Mouse (Mus musculus): Measurements from ENCODE around the gene Esr1. TPM values are rescaled to one million over a fixed set of nuclear protein-coding genes. Genes with fewer than 3 reads are reported as not detected.

Esr1 gene
- polyA plus RNA-seq, 1 experiment from 2014 or later = 0.05 TPM

GRCm38 (mm10) chr10:4900324-4900723 is 288.9 kb downstream of the Esr1 start:
- Histone ChIP-seq H3K36me3 (replicated peaks) (no peaks in the 10 kb centered on the region), H3K27me3 (no peaks in the 10 kb centered on the region), H3K4me3 (replicated peaks) (no peak overlapping the region), H3K27ac (no peak overlapping the region), H3K9me3 (no peaks in the 10 kb centered on the region), H3K4me2 (no peak overlapping the region), H3K4me1 (no peaks in the 10 kb centered on the region), H3K9ac (no peak overlapping the region)
- 86% methylated on average over 7 of the region's 7 CpGs for WGBS
- no peak for ATAC-seq (ENCODE audit: low FRiP score)

- Histone ChIP-seq H3K9ac (no peak overlapping the region), H3K27me3 (no peaks in the 10 kb centered on the region), H3K36me3 (replicated peaks) (no peaks in the 10 kb centered on the region), H3K4me3 (replicated peaks) (no peak overlapping the region), H3K27ac (no peak overlapping the region), H3K9me3 (no peaks in the 10 kb centered on the region), H3K4me1 (no peaks in the 10 kb centered on the region), H3K4me2 (no peak overlapping the region)
- ATAC-seq (ENCODE audit: low FRiP score) = no peak
- 87% methylated on average over 2 of the region's 2 CpGs for WGBS
Measured at GRCm38 (mm10) chr10:4909271-4909670, 297.9 kb downstream of the Esr1 start.

DNA sequence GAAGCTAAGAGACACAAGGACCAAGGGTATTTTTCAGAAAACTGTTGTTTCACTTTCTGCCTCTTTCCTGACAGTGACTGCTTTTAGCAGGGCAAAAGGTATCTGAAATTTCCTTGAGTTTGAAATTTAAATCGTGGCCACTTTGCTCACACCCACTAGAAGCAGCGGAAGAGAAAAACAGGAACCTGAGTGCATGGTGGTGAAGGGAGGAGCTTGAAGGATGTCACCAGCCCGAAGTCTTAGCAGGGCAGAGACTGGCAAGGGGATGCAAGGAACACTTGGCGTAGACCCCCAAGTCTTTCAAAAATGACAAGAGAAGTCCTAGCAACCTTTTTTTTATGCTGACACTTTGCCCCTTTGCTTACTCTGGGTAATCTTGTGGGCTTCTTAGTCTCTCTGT is 299.1 kb downstream of the Esr1 start:
- no peak for ATAC-seq (ENCODE audit: low FRiP score)
- Histone ChIP-seq H3K27ac (no peak overlapping the region), H3K27me3 (no peaks in the 10 kb centered on the region), H3K36me3 (replicated peaks) (no peaks in the 10 kb centered on the region), H3K9me3 (no peaks in the 10 kb centered on the region), H3K4me3 (replicated peaks) (no peak overlapping the region), H3K4me2 (no peak overlapping the region), H3K4me1 (no peaks in the 10 kb centered on the region), H3K9ac (no peak overlapping the region)
- 92% methylated on average over 4 of the region's 4 CpGs for WGBS

DNA sequence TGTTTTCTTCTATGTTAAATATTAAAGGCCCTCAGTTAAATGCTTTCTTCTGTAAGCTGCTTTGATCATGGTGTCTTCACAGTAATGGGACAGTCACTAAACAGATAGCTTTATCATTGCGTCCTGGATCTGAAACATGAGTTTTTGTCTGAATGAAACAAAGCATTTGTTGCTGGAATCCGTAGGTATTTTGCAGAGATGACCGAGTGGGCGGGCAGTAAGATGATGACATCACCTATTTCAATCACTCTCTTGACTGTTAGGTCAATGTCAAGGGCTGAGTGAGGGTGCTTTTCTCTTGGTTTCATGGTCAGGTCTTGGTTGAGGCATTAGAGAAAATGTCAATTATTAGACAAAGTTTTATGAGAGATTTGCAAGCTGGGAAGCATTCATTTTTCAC is 307.7 kb downstream of the Esr1 start:
- Histone ChIP-seq H3K4me2 (no peak overlapping the region), H3K9ac (no peak overlapping the region), H3K27me3 (no peaks in the 10 kb centered on the region), H3K36me3 (replicated peaks) (no peaks in the 10 kb centered on the region), H3K4me1 (no peaks in the 10 kb centered on the region), H3K9me3 (no peaks in the 10 kb centered on the region), H3K4me3 (replicated peaks) (no peak overlapping the region), H3K27ac (no peak overlapping the region)
- 84% methylated on average over 4 of the region's 4 CpGs for WGBS
- no peak for ATAC-seq (ENCODE audit: low FRiP score)

DNA sequence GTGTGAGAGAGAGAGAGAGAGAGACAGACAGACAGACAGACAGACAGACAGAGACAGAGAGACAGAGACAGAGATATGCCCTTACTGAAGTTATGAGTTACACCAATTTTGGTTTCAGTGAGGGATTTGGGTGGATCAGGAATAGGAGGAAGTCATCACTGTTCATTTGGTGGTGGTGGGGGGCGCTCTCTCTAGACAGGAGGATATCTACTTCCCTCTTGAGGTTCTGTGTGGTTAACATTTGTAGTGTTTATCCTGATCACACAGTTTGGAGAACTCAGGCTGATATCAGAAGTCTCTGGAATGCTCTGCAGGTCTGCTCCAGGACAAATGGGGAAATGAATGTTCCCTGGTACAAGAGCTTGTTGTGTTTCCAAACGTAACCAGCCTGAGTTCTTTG is 312.2 kb downstream of the Esr1 start:
- no peak overlapping the region for H3K27ac ChIP-seq
- ATAC-seq (ENCODE audit: low FRiP score) = no peak

DNA sequence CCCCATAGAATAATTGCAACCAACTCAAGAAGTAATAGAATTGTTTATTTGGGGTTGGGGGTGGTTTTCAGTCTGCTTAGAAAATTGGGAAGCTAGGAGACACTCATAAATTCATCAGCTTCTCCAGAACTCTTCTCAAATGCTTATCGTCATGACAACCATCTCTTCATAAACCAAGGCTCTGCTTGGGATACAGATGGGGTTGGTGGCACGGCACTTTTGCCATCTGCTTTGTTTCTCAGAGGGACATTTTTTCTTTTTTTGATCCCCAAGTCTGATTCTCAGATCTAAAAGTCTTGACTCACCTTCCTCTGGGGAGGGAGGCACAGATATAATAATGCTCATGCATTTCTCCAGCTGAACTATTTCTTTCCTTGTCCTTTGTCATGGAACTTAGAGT is 313.0 kb downstream of the Esr1 start:
- no peak overlapping the region for H3K4me3 ChIP-seq (replicated peaks)
- no peak overlapping the region for H3K4me2 ChIP-seq
- no peaks in the 10 kb centered on the region for H3K9me3 ChIP-seq
- no peaks in the 10 kb centered on the region for H3K27me3 ChIP-seq
- no peak for ATAC-seq (ENCODE audit: low FRiP score)
- no peaks in the 10 kb centered on the region for H3K36me3 ChIP-seq (replicated peaks)
- no peaks in the 10 kb centered on the region for H3K4me1 ChIP-seq
- WGBS = 86% methylated on average over 2 of the region's 2 CpGs
- no peak overlapping the region for H3K27ac ChIP-seq
- H3K9ac ChIP-seq = no peak overlapping the region

More for the DNA sequence above, 312.2 kb downstream of the Esr1 start:
- Histone ChIP-seq H3K36me3 (replicated peaks) (no peaks in the 10 kb centered on the region), H3K27me3 (no peaks in the 10 kb centered on the region), H3K4me3 (replicated peaks) (no peak overlapping the region), H3K4me2 (no peak overlapping the region), H3K9ac (no peak overlapping the region), H3K4me1 (no peaks in the 10 kb centered on the region), H3K9me3 (no peaks in the 10 kb centered on the region)
- 83% methylated on average over 2 of the region's 2 CpGs for WGBS

DNA sequence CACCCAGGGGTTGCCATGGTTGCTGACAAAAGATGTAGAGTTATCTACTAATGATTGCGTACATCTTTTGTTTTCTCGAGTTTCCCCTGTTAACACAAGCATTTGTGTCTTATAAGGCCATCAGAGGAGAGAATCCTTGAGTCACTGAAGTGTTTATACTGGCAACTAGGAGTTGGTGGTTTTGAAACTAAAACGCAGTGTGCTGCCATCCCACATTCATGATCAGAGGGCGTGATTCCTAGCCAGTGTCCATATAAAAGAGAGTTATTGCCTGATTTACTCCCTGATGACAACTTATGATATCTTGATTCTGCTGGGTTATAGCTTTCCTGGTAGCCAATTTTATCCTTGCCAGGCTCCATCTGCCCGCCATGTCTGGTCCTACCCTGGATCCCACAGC is 331.8 kb downstream of the Esr1 start:
- H3K4me1 ChIP-seq = no peaks in the 10 kb centered on the region
- H3K4me2 ChIP-seq = no peak overlapping the region
- H3K9ac ChIP-seq = no peak overlapping the region
- no peak for ATAC-seq (ENCODE audit: low FRiP score)
- H3K4me3 ChIP-seq (replicated peaks) = no peak overlapping the region
- no peak overlapping the region for H3K27ac ChIP-seq
- H3K9me3 ChIP-seq = 0 out of 2 replicates have a peak, but pooled peaks cover 2% of the 10 kb centered on the region
- no peaks in the 10 kb centered on the region for H3K36me3 ChIP-seq (replicated peaks)
- H3K27me3 ChIP-seq = no peaks in the 10 kb centered on the region
- WGBS = 88% methylated on average over 5 of the region's 5 CpGs

- H3K27me3 ChIP-seq = no peaks in the 10 kb centered on the region
- no peak overlapping the region for H3K4me2 ChIP-seq
- 79% methylated on average over 2 of the region's 2 CpGs for WGBS
- H3K9ac ChIP-seq = no peak overlapping the region
- ATAC-seq (ENCODE audit: low FRiP score) = no peak
- H3K4me1 ChIP-seq = no peaks in the 10 kb centered on the region
- H3K4me3 ChIP-seq (replicated peaks) = no peak overlapping the region
- H3K27ac ChIP-seq = no peak overlapping the region
- H3K9me3 ChIP-seq = no peaks in the 10 kb centered on the region
- no peaks in the 10 kb centered on the region for H3K36me3 ChIP-seq (replicated peaks)
Measured at GRCm38 (mm10) chr10:4944725-4945124, 333.3 kb downstream of the Esr1 start.

DNA sequence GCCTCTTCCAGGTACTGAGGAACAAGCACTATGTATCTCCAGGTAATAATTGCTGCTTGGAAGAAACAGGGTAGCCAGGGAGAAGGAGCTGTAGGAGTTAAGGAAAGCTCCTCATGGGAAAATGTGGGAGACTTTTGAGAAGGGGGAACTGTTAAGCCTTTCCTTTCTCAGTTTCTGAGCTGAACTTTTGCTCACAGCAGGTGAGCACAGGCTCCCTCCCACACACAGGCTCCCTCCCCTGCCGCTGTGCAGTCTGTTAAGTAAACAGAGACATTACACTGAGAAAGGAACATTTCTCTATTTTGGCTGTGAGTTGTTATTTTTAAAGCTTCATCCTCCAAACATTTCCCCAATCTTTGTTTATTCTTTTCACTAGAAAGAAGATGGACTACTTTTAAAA is 354.4 kb downstream of the Esr1 start:
- 40% methylated on average over 1 of the region's 1 CpGs for WGBS
- Histone ChIP-seq H3K9me3 (no peaks in the 10 kb centered on the region), H3K4me3 (replicated peaks) (no peak overlapping the region), H3K4me2 (no peak overlapping the region), H3K36me3 (replicated peaks) (no peaks in the 10 kb centered on the region), H3K9ac (no peak overlapping the region), H3K27ac (no peak overlapping the region), H3K27me3 (no peaks in the 10 kb centered on the region), H3K4me1 (no peaks in the 10 kb centered on the region)
- ATAC-seq (ENCODE audit: low FRiP score) = no peak

DNA sequence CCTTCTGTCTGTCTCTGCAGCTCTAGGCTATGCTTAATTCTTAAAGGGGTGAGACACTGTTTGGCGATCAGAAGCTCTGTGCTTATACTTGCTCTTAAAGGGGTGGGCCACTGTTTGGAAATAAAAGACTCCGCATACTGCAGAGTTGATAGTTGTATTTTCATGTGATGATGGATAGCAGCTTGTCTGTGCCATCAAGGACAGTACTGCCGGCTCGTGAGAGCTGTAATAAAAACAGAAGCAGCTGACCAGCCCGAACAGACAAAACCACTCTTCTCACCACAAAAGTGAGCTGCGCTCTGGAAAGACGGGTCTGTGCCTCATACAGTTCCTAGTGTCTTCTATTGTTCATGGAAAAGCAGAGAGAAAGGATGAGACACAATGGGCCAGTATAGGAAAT is 359.8 kb downstream of the Esr1 start:
- no peak overlapping the region for H3K27ac ChIP-seq
- no peak overlapping the region for H3K4me3 ChIP-seq (replicated peaks)
- H3K9ac ChIP-seq = no peak overlapping the region
- no peaks in the 10 kb centered on the region for H3K27me3 ChIP-seq
- no peak overlapping the region for H3K4me2 ChIP-seq
- no peaks in the 10 kb centered on the region for H3K36me3 ChIP-seq (replicated peaks)
- H3K9me3 ChIP-seq = no peaks in the 10 kb centered on the region
- no peaks in the 10 kb centered on the region for H3K4me1 ChIP-seq
- no peak for ATAC-seq (ENCODE audit: low FRiP score)
- 80% methylated on average over 7 of the region's 7 CpGs for WGBS

DNA sequence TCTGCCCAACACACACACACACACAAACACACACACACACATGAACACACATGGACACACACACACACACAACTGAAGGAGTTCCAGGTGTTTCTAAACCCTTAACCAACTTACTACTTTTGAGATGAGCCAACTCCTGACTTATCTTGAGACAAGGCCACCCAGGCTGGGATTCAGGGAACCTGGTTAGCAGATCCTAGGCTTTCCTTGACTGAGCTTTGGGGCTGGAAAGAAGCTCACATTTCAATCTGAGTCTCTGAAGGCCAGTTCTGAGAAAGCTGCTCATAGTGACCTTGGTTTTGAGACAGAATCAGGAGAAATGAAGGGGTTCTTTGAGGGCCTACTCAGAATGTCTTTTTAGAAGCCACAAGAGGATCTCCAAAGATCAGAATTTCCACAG is 360.2 kb downstream of the Esr1 start:
- ATAC-seq (ENCODE audit: low FRiP score) = no peak
- no peak overlapping the region for H3K4me2 ChIP-seq
- H3K27ac ChIP-seq = no peak overlapping the region
- H3K4me3 ChIP-seq (replicated peaks) = no peak overlapping the region
- no peak overlapping the region for H3K9ac ChIP-seq
- H3K36me3 ChIP-seq (replicated peaks) = no peaks in the 10 kb centered on the region
- H3K27me3 ChIP-seq = no peaks in the 10 kb centered on the region
- no peaks in the 10 kb centered on the region for H3K4me1 ChIP-seq
- no peaks in the 10 kb centered on the region for H3K9me3 ChIP-seq

DNA sequence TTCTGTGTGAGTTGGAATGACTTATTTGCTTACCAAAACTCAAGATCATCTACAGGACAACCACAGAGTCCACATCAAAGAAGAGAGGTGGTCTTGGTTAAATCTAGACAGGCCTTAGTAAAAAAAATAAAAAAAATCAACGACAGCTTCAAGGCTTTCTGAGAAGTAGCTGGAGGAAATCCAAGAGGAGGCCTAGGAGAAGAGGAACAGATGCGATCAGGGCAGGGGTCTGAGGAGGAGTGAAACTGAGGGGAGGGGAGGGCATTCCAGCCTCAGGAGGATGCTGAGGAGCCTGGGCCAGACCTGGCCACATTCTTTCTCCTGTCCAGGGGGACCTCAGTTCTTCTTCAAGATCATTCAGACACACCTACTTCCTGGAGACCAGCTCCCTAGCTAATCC is 360.6 kb downstream of the Esr1 start:
- ATAC-seq (ENCODE audit: low FRiP score) = no peak
- WGBS = 77% methylated on average over 2 of the region's 2 CpGs
- Histone ChIP-seq H3K36me3 (replicated peaks) (no peaks in the 10 kb centered on the region), H3K4me3 (replicated peaks) (no peak overlapping the region), H3K27me3 (no peaks in the 10 kb centered on the region), H3K9ac (no peak overlapping the region), H3K4me2 (no peak overlapping the region), H3K9me3 (no peaks in the 10 kb centered on the region), H3K27ac (no peak overlapping the region), H3K4me1 (no peaks in the 10 kb centered on the region)

DNA sequence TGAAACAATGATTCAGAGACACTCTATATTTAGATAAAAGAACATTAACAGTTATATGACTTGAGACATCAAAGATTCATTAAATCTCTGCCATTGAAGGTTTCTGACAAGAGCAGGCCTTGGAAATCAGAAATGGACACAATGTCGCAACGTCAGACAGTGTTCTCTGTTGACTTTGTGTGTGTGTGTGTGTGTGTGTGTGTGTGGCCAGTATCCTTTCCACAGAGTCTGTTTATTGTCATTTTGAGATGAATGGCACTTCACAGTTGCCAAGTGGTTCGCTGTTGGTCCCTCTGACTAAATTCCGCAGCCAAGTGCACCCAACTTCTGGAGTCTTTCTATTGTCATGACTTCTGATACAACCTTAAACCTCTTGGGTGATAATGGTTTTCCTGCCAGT is 362.9 kb downstream of the Esr1 start:
- Histone ChIP-seq H3K36me3 (replicated peaks) (no peaks in the 10 kb centered on the region), H3K4me3 (replicated peaks) (no peak overlapping the region), H3K4me2 (no peak overlapping the region), H3K27ac (no peak overlapping the region), H3K9me3 (no peaks in the 10 kb centered on the region), H3K4me1 (no peaks in the 10 kb centered on the region), H3K9ac (no peak overlapping the region), H3K27me3 (no peaks in the 10 kb centered on the region)
- 94% methylated on average over 4 of the region's 4 CpGs for WGBS
- ATAC-seq (ENCODE audit: low FRiP score) = no peak

- Histone ChIP-seq H3K4me1 (no peaks in the 10 kb centered on the region), H3K27me3 (no peaks in the 10 kb centered on the region), H3K9ac (no peak overlapping the region), H3K27ac (no peak overlapping the region), H3K4me2 (no peak overlapping the region), H3K9me3 (no peaks in the 10 kb centered on the region), H3K4me3 (replicated peaks) (no peak overlapping the region), H3K36me3 (replicated peaks) (no peaks in the 10 kb centered on the region)
- ATAC-seq (ENCODE audit: low FRiP score) = no peak
- WGBS = 91% methylated on average over 2 of the region's 2 CpGs
Measured at GRCm38 (mm10) chr10:4976557-4976956, 365.2 kb downstream of the Esr1 start.
